Mouse (Mus musculus): ENCODE measurements at regions not wholly inside any gene's neighbourhood (a gene's known extent, or its start where the extent isn't known, plus 50 kb on each side); places are given as distances from the start of the nearest gene placed in this dataset.

DNA sequence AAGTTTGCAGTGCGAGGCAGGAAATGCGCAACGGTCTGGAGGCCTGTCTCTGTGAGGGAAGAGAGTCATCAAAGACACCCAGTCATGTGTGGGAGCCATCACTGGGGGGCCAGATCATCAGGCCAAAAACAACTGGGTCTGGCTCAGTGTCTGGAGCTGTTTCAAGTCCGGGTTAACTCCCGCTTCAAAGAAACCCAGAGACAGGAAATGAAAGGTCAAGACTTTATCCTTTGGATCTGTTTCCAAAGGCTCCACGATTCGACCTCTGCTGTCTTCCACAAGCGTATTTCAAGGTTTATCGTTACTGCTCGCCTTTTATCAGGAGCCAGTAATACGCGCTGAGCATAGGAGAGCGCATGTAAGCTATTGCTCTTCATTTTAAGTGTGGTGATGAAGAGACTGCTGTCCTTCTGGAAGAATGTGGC is 325.7 kb downstream of the Adamts20 start:
- no peak for TF ChIP-seq CTCF (IDR thresholded peaks at IDR 0.05; ENCODE audit: low read depth, low read length)
- no peak for TF ChIP-seq POLR2A (IDR thresholded peaks at IDR 0.05; ENCODE audit: insufficient read depth, low read length)
- TF ChIP-seq EP300 (IDR thresholded peaks at IDR 0.05; ENCODE audit: insufficient read depth, low read depth, low read length) = no peak
